Mouse (Mus musculus): ENCODE measurements at regions not wholly inside any gene's neighbourhood (a gene's known extent, or its start where the extent isn't known, plus 50 kb on each side); places are given as distances from the start of the nearest gene placed in this dataset.
A peak's percentile ranks its signal among the peaks of the same experiment; 100 is the strongest.

- DNase-seq: no peak
Measured at GRCm38 (mm10) chr4:131303936-131304335, 359.8 kb downstream of the Matn1 start.

GRCm38 (mm10) chr4:131304361-131304777 lies 360.2 kb downstream of the Matn1 start:
- DNase-seq: no peak

GRCm38 (mm10) chr4:131314231-131314630 lies 370.0 kb downstream of the Matn1 start:
- DNase-seq: no peak

- no peak for DNase-seq
Measured at GRCm38 (mm10) chr4:131316041-131316440, 371.9 kb downstream of the Matn1 start.

GRCm38 (mm10) chr4:131322323-131322722 lies 378.1 kb downstream of the Matn1 start:
- DNase-seq: no peak

- no peak for DNase-seq
Measured at GRCm38 (mm10) chr4:131324486-131324885, 380.3 kb downstream of the Matn1 start.

GRCm38 (mm10) chr4:131325200-131325599 lies 381.0 kb downstream of the Matn1 start:
- no peak for DNase-seq

GRCm38 (mm10) chr4:131325609-131326008 lies 381.4 kb downstream of the Matn1 start:
- no peak for DNase-seq

- no peak for DNase-seq
Measured at GRCm38 (mm10) chr4:131329398-131329797, 385.2 kb downstream of the Matn1 start.

- DNase-seq: no peak
Measured at GRCm38 (mm10) chr4:131331646-131332045, 387.5 kb downstream of the Matn1 start.

GRCm38 (mm10) chr4:131336801-131337200 lies 392.6 kb downstream of the Matn1 start:
- DNase-seq: no peak

- no peak for DNase-seq
Measured at GRCm38 (mm10) chr4:131340993-131341695, 397.0 kb downstream of the Matn1 start.

- no peak for DNase-seq
Measured at GRCm38 (mm10) chr4:131346727-131347126, 402.5 kb downstream of the Matn1 start.

- no peak for DNase-seq
Measured at GRCm38 (mm10) chr4:131350268-131350667, 406.1 kb downstream of the Matn1 start.

GRCm38 (mm10) chr4:131354908-131355307 lies 410.7 kb downstream of the Matn1 start:
- no peak for DNase-seq

- DNase-seq: no peak
Measured at GRCm38 (mm10) chr4:131355526-131355991, 411.4 kb downstream of the Matn1 start.

GRCm38 (mm10) chr4:131356316-131356715 lies 412.1 kb downstream of the Matn1 start:
- no peak for DNase-seq

GRCm38 (mm10) chr4:131363030-131363429 lies 418.8 kb downstream of the Matn1 start:
- DNase-seq: no peak

GRCm38 (mm10) chr4:131364671-131365252 lies 420.6 kb downstream of the Matn1 start:
- DNase-seq: peak; percentile 57

GRCm38 (mm10) chr4:131366006-131366405 lies 421.8 kb downstream of the Matn1 start:
- DNase-seq: no peak

GRCm38 (mm10) chr4:131366656-131367055 lies 422.5 kb downstream of the Matn1 start:
- no peak for DNase-seq

GRCm38 (mm10) chr4:131372517-131372916 lies 428.3 kb downstream of the Matn1 start:
- DNase-seq: no peak

- no peak for DNase-seq
Measured at GRCm38 (mm10) chr4:131373172-131373571, 429.0 kb downstream of the Matn1 start.

- no peak for DNase-seq
Measured at GRCm38 (mm10) chr4:131374527-131375290, 430.5 kb downstream of the Matn1 start.

All from kidney, adult 9 months (tissue).